Mouse (Mus musculus): ENCODE measurements at regions not wholly inside any gene's neighbourhood (a gene's known extent, or its start where the extent isn't known, plus 50 kb on each side); places are given as distances from the start of the nearest gene placed in this dataset.

DNA sequence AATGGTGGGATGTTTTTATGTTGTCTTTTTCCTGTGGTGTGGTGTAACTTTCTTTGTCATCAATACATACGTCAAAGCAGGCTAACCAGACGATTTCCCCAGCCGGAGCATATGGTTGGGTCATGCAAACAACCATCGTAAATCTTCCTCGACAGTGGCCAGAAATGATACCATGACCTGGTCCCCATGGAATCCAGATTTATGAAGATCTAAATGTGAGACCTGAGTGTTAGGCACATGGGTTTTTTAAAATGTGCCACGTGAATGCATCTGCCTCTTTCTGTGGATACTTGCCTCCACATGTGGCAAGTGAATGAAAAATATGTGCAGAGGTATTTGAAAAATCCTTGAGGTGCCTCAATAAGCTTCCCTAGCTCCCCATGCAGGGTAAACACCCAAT is 190.8 kb upstream of the Lrtm1 start:
- TF ChIP-seq ELF1 (IDR thresholded peaks at IDR 0.05; ENCODE audit: low read depth, low read length) (no peak), POLR2AphosphoS2 (IDR thresholded peaks at IDR 0.05; ENCODE audit: low read depth, low read length) (no peak), TBP (conservative IDR thresholded peaks at IDR 0.05; ENCODE audit: low read depth, low read length) (no peak), ZC3H11A (IDR thresholded peaks at IDR 0.05; ENCODE audit: low read depth, low read length) (no peak), MXI1 (IDR thresholded peaks at IDR 0.05; ENCODE audit: low read depth, low read length) (no peak), E2F4 (IDR thresholded peaks at IDR 0.05; ENCODE audit: insufficient replicate concordance, low read depth, low read length) (no peak), UBTF (IDR thresholded peaks at IDR 0.05; ENCODE audit: low read depth, low read length) (no peak), USF2 (conservative IDR thresholded peaks at IDR 0.05; ENCODE audit: low read depth, low read length) (no peak), SIN3A (IDR thresholded peaks at IDR 0.05; ENCODE audit: low read length) (no peak)

Data from CH12.LX (cell line).